Mouse (Mus musculus): ENCODE data around the gene Agap3. TPM values are rescaled to one million over a fixed set of nuclear protein-coding genes. Genes with fewer than 3 reads are reported as not detected.

The Agap3 gene
- polyA plus RNA-seq, 1 experiment from 2014 or later = 30.6 TPM

- Histone ChIP-seq H3K4me3 (ENCODE audit: low read depth, low read length) (peak overlapping the region; percentile 84), H3K4me1 (replicated peaks; ENCODE audit: control insufficient read depth, insufficient read depth, low read length) (peaks cover 14% of the 10 kb centered on the region), H3K36me3 (ENCODE audit: control insufficient read depth, insufficient read depth, low read length) (peaks cover 22% of the 10 kb centered on the region; the same call in 1 of the 2 replicates), H3K9ac (ENCODE audit: low read depth, low read length) (peak overlapping the region; percentile 95), H3K27me3 (replicated peaks; ENCODE audit: control insufficient read depth, insufficient read depth, low read length) (no peaks in the 10 kb centered on the region), H3K4me2 (peak overlapping the region; percentile 93), H3K9me3 (ENCODE audit: control insufficient read depth, low read length) (no peaks in the 10 kb centered on the region), H3K27ac (ENCODE audit: low read depth, low read length) (no peak overlapping the region; the same call in 1 of the 2 replicates)
- ATAC-seq (replicated peaks; ENCODE audit: low FRiP score) = no peak
- no peak for DNase-seq (ENCODE audit: low spot score)
- WGBS = 87% methylated on average over 12 of the region's 12 CpGs
Observed at GRCm38 (mm10) chr5:24443927-24444326, 8.1 kb upstream of the Agap3 start.

DNA sequence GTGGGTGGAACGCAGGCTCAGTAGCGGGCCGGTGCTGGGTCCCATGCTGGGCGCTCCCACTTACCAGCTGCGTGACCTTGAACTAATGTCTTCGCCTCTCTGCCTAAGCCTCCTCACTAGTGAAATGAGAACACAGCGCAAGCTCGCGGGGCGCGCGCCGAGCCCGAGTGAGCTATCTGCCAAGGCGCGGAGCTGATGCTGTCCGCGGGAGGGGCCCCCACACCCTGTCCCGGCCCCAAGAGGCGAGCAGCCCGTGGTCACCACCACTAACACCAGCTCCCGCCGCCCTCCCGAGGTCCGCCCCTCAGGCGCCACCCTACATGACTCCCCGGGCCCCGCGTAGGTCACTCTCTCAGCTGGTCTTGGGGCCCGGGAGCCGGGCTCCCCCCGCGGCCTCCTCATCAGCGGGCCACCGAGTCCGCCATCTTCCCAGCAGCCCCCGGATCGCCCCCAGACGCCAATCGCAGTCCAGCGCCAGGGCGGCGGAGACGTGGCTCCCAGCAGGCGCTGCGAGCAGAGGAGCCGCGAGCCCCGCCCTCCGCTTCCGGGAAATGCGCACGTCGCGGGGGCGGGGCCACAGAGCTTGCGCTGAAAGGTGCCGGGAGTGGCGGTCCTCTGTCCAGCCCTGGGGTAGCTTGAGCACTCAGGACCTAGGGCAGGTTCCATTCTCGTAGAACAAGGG is 7.1 kb upstream of the Agap3 start, which contains the start of gene Fastk:
Fastk (minus strand) TSS at position 542 of the 682 bp plus-strand sequence.
- H3K9ac ChIP-seq (ENCODE audit: low read depth, low read length) = peak within 1 kb of the TSS; percentile 95
- ATAC-seq (replicated peaks; ENCODE audit: low FRiP score) (peak; percentile 82), DNase-seq (ENCODE audit: low spot score) (peak; percentile 91)
- peak within 1 kb of the TSS; percentile 93 for H3K4me2 ChIP-seq
- H3K4me1 ChIP-seq (replicated peaks; ENCODE audit: control insufficient read depth, insufficient read depth, low read length) = peaks cover 14% of the 10 kb centered on the region
- no peaks in the 10 kb centered on the region for H3K27me3 ChIP-seq (replicated peaks; ENCODE audit: control insufficient read depth, insufficient read depth, low read length)
- WGBS = under 1% methylated on average over 60 of the region's 60 CpGs
- H3K9me3 ChIP-seq (ENCODE audit: control insufficient read depth, low read length) = no peaks in the 10 kb centered on the region
- H3K27ac ChIP-seq (ENCODE audit: low read depth, low read length) = peak within 1 kb of the TSS; percentile 67
- H3K4me3 ChIP-seq (ENCODE audit: low read depth, low read length) = peak within 1 kb of the TSS; percentile 84
- H3K36me3 ChIP-seq (ENCODE audit: control insufficient read depth, insufficient read depth, low read length) = peaks cover 16% of the 10 kb centered on the region; the same call in 1 of the 2 replicates

- H3K36me3 ChIP-seq (ENCODE audit: control insufficient read depth, insufficient read depth, low read length) = peaks cover 10% of the 10 kb centered on the region; the same call in 1 of the 2 replicates
- no peaks in the 10 kb centered on the region for H3K27me3 ChIP-seq (replicated peaks; ENCODE audit: control insufficient read depth, insufficient read depth, low read length)
- peak overlapping the region; percentile 93 for H3K4me2 ChIP-seq
- H3K9ac ChIP-seq (ENCODE audit: low read depth, low read length) = peak overlapping the region; percentile 95
- DNase-seq (ENCODE audit: low spot score) (no peak), ATAC-seq (replicated peaks; ENCODE audit: low FRiP score) (no peak)
- peak overlapping the region; percentile 84 for H3K4me3 ChIP-seq (ENCODE audit: low read depth, low read length)
- peak overlapping the region; percentile 67 for H3K27ac ChIP-seq (ENCODE audit: low read depth, low read length)
- WGBS = 60% methylated on average over 20 of the region's 20 CpGs
- no peaks in the 10 kb centered on the region for H3K9me3 ChIP-seq (ENCODE audit: control insufficient read depth, low read length)
- peaks cover 14% of the 10 kb centered on the region for H3K4me1 ChIP-seq (replicated peaks; ENCODE audit: control insufficient read depth, insufficient read depth, low read length)
Observed at GRCm38 (mm10) chr5:24445428-24446080, 6.4 kb upstream of the Agap3 start.

- H3K36me3 ChIP-seq (ENCODE audit: control insufficient read depth, insufficient read depth, low read length) = peaks cover 2% of the 10 kb centered on the region; the same call in 1 of the 2 replicates
- no peak overlapping the region for H3K27ac ChIP-seq (ENCODE audit: low read depth, low read length)
- WGBS = 87% methylated on average over 7 of the region's 7 CpGs
- ATAC-seq (replicated peaks; ENCODE audit: low FRiP score) (no peak), DNase-seq (ENCODE audit: low spot score) (no peak)
- H3K9ac ChIP-seq (ENCODE audit: low read depth, low read length) = no peak overlapping the region
- peak overlapping the region; percentile 56 for H3K4me3 ChIP-seq (ENCODE audit: low read depth, low read length)
- peaks cover 22% of the 10 kb centered on the region for H3K4me1 ChIP-seq (replicated peaks; ENCODE audit: control insufficient read depth, insufficient read depth, low read length)
- no peaks in the 10 kb centered on the region for H3K27me3 ChIP-seq (replicated peaks; ENCODE audit: control insufficient read depth, insufficient read depth, low read length)
- H3K9me3 ChIP-seq (ENCODE audit: control insufficient read depth, low read length) = no peaks in the 10 kb centered on the region
- H3K4me2 ChIP-seq = peak overlapping the region; percentile 79
Observed at GRCm38 (mm10) chr5:24446630-24447029, 5.3 kb upstream of the Agap3 start.

DNA sequence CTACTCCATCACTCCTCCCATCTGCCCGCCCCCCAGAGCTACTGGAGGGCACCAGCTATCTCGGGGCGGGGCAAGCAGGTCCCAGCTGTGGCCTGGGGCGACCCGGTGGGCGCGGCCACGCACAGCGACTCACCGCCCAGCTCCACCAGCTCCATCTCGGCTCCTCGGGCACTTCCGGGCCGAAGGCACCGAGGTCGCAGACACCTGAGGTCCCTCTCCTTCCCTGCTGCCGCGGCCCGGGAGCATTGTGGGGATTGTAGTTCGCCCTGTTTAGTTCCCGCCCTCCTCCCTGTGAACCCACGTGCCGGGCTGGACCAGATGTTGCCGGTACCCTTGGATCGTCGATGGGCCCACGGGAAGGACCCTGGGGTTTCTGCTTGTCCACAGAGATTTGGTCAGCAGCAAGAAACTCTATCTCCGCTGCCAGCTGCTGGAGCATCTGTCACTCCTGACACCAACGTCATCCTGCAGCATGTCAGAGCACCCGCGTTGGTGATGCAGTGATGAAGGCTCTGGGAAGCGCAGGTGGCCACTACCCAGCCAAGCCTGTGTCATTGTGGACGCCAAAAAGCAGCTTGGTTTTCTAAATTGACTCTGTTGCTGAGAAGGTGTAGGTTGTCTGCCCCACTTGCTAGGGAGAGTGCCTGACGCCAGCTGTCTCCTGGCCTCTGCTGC is 4.2 kb upstream of the Agap3 start, which contains the start of gene Tmub1:
Tmub1 (minus strand) TSS at position 231 of the 675 bp plus-strand sequence.
- Histone ChIP-seq H3K4me3 (ENCODE audit: low read depth, low read length) (peak within 1 kb of the TSS; percentile 56), H3K27ac (ENCODE audit: low read depth, low read length) (peak within 1 kb of the TSS; percentile 20), H3K4me2 (peak within 1 kb of the TSS; percentile 79), H3K36me3 (ENCODE audit: control insufficient read depth, insufficient read depth, low read length) (0 out of 2 replicates have a peak, but pooled peaks cover 2% of the 10 kb centered on the region), H3K9me3 (ENCODE audit: control insufficient read depth, low read length) (no peaks in the 10 kb centered on the region), H3K27me3 (replicated peaks; ENCODE audit: control insufficient read depth, insufficient read depth, low read length) (no peaks in the 10 kb centered on the region), H3K9ac (ENCODE audit: low read depth, low read length) (peak within 1 kb of the TSS; percentile 26), H3K4me1 (replicated peaks; ENCODE audit: control insufficient read depth, insufficient read depth, low read length) (peaks cover 22% of the 10 kb centered on the region)
- 3% methylated on average over 33 of the region's 34 CpGs for WGBS
- DNase-seq (ENCODE audit: low spot score) (peak; percentile 82), ATAC-seq (replicated peaks; ENCODE audit: low FRiP score) (peak; percentile 72)

- no peaks in the 10 kb centered on the region for H3K36me3 ChIP-seq (ENCODE audit: control insufficient read depth, insufficient read depth, low read length)
- WGBS = 2% methylated on average over 48 of the region's 66 CpGs
- ATAC-seq (replicated peaks; ENCODE audit: low FRiP score) (peak; percentile 75), DNase-seq (ENCODE audit: low spot score) (peak; percentile 88)
- H3K27me3 ChIP-seq (replicated peaks; ENCODE audit: control insufficient read depth, insufficient read depth, low read length) = no peaks in the 10 kb centered on the region
- peak overlapping the region; percentile 98 for H3K27ac ChIP-seq (ENCODE audit: low read depth, low read length)
- peak overlapping the region; percentile 91 for H3K9ac ChIP-seq (ENCODE audit: low read depth, low read length)
- no peaks in the 10 kb centered on the region for H3K9me3 ChIP-seq (ENCODE audit: control insufficient read depth, low read length)
- H3K4me2 ChIP-seq = peak overlapping the region; percentile 98
- peaks cover 34% of the 10 kb centered on the region for H3K4me1 ChIP-seq (replicated peaks; ENCODE audit: control insufficient read depth, insufficient read depth, low read length)
- peak overlapping the region; percentile 90 for H3K4me3 ChIP-seq (ENCODE audit: low read depth, low read length)
Observed at GRCm38 (mm10) chr5:24451264-24452029, 530 bp upstream of the Agap3 start.

DNA sequence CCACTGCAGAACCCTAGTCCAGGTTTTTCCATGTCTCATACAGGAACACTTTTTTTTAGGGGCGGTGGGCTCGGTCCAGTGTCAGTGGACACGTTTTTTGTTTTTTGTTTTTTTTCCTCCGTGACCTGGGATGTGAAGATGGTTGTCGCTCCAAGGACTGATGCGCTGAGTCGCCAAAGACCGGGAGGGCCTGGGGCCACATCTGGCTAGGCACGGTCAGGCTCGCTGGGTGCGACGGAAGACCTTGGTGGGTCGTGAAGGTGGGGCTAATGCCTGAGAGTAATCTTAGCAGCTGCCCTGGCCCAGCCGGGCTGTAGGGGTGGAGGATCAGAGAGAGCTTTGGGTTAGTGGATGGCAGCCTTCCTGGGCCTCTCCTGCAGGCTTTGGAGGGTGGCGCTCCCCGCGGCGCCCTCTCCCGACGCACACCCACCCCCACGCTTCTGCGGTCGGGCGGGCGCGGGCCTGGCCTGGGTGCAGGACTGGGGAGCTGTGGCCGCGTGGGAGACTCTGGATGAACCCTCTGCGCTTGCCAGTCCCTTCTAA is 785 bp downstream of the Agap3 start:
- no peaks in the 10 kb centered on the region for H3K27me3 ChIP-seq (replicated peaks; ENCODE audit: control insufficient read depth, insufficient read depth, low read length)
- H3K9ac ChIP-seq (ENCODE audit: low read depth, low read length) = peak overlapping the region; percentile 91
- H3K36me3 ChIP-seq (ENCODE audit: control insufficient read depth, insufficient read depth, low read length) = peaks cover 3% of the 10 kb centered on the region; the same call in 1 of the 2 replicates
- peak overlapping the region; percentile 90 for H3K4me3 ChIP-seq (ENCODE audit: low read depth, low read length)
- WGBS = 1% methylated on average over 24 of the region's 29 CpGs
- H3K9me3 ChIP-seq (ENCODE audit: control insufficient read depth, low read length) = no peaks in the 10 kb centered on the region
- H3K4me2 ChIP-seq = peak overlapping the region; percentile 98
- peak overlapping the region; percentile 98 for H3K27ac ChIP-seq (ENCODE audit: low read depth, low read length)
- ATAC-seq (replicated peaks; ENCODE audit: low FRiP score) (peak; percentile 30), DNase-seq (ENCODE audit: low spot score) (peak; percentile 62)
- H3K4me1 ChIP-seq (replicated peaks; ENCODE audit: control insufficient read depth, insufficient read depth, low read length) = peaks cover 34% of the 10 kb centered on the region
